Mouse (Mus musculus) testis, adult 2 months (tissue): ENCODE results near the gene 9530068E07Rik.

ENCODE experiments used
- CTCF ChIP-seq: fragments of 200-500 bp; IDR thresholded peaks from 2 replicates; pipeline ENCODE4 v1.5.1; 2012; ENCODE audit warnings: low read depth, mild to moderate bottlenecking, inconsistent platforms, low read length, moderate library complexity; ENCODE audit not compliant: control insufficient read depth, insufficient read depth, insufficient replicate concordance
- POLR2A ChIP-seq: fragments of 200-500 bp; IDR thresholded peaks from 2 replicates; pipeline ENCODE4 v1.6.1; 2012; ENCODE audit warnings: low read depth, mild to moderate bottlenecking, inconsistent platforms, low read length, moderate library complexity; ENCODE audit not compliant: control insufficient read depth

- TF ChIP-seq CTCF, result no peak
- TF ChIP-seq POLR2A, result no peak
Measured at GRCm38 (mm10) chr11:52402566-52402965, 6.3 kb downstream of the 9530068E07Rik start.
